Mouse (Mus musculus): ENCODE results near the gene Trim3.

Gene Trim3

GRCm38 (mm10) chr7:105633127-105633800 lies at the start of gene Trim3:
Gene Trim3 (minus strand): TSS chr7:105633571.
- in situ Hi-C loops (cut with MseI, MboI) = no loop called here

- in situ Hi-C loops (cut with MseI, MboI) = no loop called here
These were observed 17.5 kb upstream of the Trim3 start, which contains the start of gene Dnhd1 for GRCm38 (mm10) chr7:105650639-105651435. Gene Dnhd1 (plus strand): TSS chr7:105650827.

GRCm38 (mm10) chr7:105641936-105642335 lies 8.6 kb upstream of the Trim3 start:
- in situ Hi-C loops (cut with MseI, MboI) = no loop called here

GRCm38 (mm10) chr7:105640894-105641255 lies 7.5 kb upstream of the Trim3 start:
- in situ Hi-C loops (cut with MseI, MboI) = no loop called here

DNA sequence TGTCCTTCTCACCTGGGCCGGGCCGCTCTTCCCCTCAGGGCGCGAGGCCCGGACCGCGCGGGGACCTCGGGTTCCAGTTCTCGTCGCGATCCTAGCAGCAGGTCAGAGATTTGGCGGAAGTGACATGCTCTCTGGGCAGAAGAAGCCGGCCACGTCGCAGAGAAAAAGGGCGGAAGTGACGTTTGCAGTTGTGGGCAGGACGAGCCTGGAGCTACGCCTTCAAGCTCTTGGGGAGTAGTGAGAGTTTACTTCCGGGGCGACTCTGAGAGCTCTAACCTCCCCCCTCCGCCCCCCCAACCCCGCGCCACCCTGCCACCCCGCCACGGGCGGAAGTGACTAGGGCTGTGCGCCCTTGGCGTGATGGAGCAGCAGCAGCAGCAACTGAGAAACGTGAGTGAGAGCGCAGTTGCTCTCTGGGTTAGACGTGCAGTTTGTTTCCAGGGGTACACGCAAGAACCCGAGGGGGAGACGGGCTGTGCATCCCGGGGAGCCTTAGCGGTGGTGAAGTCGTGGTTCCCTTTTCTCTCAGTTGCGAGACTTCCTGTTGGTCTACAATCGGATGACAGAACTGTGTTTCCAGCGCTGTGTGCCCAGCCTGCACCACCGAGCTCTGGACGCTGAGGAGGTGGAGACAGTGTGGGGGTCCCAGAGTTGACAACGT lies 7.0 kb upstream of the Trim3 start, which contains the start of the genes Arfip2 and Gm45799:
Gene Arfip2, minus strand, starts transcription at position 184 of the 661 bp plus-strand sequence.
Gene Gm45799, plus strand, starts transcription at position 320 of the 661 bp plus-strand sequence.
- in situ Hi-C loops (cut with MseI, MboI) = no loop called here

DNA sequence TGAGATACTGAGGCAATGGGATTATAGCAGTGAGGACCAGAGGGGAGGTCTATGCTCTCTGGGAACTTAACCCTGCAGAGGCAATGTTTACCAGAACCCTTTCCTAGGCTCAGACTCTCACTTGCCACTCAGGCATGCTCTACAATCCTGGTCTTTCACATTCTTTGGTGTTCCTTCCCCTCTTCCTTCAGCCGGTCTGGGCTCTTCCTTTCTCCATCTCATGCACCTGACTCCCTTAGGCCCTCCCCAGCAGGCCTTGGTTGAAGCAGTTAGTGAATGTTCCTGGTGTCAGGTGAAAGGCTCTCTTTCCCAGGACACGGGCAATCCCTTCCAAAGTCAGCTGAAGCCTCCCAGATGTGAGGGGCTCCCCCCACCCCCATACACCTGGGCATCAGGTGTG lies 6.4 kb upstream of the Trim3 start, which contains the start of gene Timm10b:
Gene Timm10b, plus strand, starts transcription at position 301 of the 400 bp plus-strand sequence.
- in situ Hi-C loops (cut with MseI, MboI) = no loop called here

DNA sequence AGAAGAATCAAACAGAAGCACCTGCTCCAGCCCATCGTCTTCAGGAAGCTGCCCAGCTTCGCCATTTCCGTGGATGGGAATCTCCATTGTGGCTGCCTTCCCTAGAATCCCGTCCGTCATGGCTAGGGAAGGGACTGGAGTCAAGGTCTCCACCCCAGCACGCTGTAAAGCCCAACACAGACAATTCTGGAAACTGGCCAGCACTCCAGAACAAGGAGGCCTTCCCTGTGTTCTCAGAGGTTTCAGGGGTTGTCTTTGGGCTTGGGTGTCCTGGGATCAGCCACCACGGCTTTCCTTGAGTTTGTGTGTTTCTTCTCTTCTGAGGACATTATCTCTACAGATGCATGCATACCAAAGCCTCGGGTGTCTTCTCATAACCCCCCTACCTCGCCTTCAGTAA lies 5.9 kb upstream of the Trim3 start:
- in situ Hi-C loops (cut with MseI, MboI) = no loop called here

- in situ Hi-C loops (cut with MseI, MboI) = no loop called here
These were observed 5.4 kb upstream of the Trim3 start for GRCm38 (mm10) chr7:105638776-105639175.

DNA sequence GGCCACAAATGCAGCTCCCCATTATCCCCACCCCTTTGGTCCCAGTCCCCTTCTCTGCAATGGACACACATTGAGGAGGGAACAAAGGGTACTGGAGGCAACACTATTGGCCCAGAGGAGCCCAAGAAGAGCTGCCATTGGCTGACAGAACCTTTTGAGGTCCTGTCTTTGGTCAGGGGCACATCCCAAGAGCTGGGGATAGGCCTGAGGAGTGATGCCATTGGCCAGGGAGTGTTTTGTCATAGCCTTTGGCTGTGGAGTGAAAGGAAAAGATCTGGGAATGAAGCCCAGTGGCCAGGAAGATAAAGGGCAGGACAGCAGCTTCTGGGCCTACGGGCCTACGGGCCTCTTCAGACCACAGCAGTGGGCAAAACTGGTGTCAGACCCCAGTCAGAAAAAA lies 2.4 kb upstream of the Trim3 start:
- in situ Hi-C loops (cut with MseI, MboI) = no loop called here

DNA sequence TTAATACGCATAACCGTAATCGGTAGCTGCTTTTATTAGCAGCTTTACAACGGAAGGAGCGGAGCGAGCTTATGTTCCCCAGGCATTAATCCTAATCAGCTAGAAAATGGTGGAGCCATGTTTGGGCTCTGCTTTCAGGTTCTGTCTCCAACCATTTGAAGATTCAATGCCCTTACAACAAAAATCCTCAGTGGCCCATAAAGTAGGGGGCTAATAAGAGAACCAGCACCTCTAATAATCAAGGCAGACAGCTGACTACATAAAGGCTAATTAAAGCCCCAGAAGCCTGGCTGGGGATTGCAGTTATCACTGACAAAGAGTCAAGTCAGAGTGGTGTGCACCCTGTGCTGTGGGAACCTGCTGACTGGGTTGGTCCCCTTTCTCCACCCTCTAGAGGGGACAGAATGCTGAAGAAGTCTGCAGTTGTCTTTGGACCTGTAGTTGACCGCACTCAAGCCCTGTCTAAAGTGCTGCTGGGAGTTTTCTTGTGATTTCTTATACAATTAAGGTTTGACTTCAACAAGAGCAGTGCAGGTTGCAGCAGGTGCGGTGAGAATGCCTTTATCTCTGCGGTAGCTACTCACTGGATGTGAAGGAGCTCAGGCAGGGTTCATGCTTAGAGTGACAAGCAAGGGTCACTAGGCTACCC lies 1.0 kb upstream of the Trim3 start:
- in situ Hi-C loops (cut with MseI, MboI) = no loop called here

DNA sequence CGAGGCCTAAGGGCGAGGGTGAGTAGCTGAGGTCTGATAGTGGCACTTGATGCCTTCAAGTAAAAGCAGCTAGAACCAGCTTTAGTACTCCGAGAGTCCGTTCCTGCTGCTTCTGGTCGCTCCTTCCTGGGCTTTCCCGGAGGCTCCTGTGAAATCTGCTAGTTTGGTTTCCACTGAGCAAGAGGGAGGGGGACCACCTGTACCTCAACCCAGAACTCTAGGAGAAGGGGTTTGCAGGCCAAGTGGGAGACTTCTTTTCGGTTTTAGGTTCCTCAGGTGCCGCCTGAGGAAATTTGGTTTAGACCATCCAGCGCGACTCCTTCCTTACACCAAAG lies 397 bp upstream of the Trim3 start:
- in situ Hi-C loops (cut with MseI, MboI) = no loop called here

- in situ Hi-C loops (cut with MseI, MboI) = no loop called here
These were observed 809 bp downstream of the Trim3 start for GRCm38 (mm10) chr7:105632551-105632972.

DNA sequence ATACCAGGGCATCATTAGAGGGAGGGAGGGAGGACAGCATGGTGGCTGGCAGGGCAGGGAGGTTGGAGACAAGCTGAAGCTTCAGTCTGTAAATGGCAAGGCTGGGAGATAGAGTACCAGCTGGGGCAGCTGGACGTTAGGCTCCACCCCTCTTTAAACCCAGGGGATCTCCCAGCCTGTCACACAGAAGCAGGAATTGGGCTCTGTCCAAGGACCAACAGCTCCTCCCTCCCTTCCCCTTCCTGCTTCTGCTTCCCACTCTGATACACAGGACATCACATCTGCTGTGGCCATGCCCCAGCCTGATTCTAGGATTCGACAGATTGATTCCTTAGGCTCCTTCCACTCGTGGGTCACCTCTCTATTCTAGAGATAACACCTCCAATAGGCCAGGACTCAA lies 4.7 kb downstream of the Trim3 start:
- in situ Hi-C loops (cut with MseI, MboI) = no loop called here

DNA sequence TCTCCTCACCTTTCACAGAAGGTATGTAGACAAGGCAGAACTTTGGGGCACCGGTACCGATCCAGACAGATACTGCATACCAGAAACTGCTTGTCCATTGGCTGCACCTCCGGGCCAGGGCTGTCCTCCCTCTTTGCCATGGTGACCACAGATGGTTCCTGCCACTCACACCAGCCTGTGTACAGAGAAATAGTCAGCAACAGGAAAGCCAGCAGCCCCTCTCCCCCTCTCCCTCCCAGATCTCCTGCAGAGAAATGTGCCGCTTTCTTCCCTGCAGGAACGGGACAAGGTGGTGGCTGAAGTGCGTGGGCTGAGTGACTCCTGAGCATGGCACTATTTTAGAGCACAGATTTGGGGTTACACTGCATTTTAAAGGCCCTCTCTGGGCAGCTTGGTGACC lies 8.0 kb downstream of the Trim3 start:
- in situ Hi-C loops (cut with MseI, MboI) = no loop called here

- in situ Hi-C loops (cut with MseI, MboI) = no loop called here
These were observed 11.6 kb downstream of the Trim3 start for GRCm38 (mm10) chr7:105621646-105622292.

GRCm38 (mm10) chr7:105621053-105621452 lies 12.3 kb downstream of the Trim3 start:
- in situ Hi-C loops (cut with MseI, MboI) = no loop called here

- in situ Hi-C loops (cut with MseI, MboI) = loop anchor here in 1 of 2 experiments (10.0 kb wide), 1 partner anchor 215 kb away; the partner anchor contains the start of genes Cnga4 and Fam160a2
These were observed 13.7 kb downstream of the Trim3 start for GRCm38 (mm10) chr7:105619701-105620100.

DNA sequence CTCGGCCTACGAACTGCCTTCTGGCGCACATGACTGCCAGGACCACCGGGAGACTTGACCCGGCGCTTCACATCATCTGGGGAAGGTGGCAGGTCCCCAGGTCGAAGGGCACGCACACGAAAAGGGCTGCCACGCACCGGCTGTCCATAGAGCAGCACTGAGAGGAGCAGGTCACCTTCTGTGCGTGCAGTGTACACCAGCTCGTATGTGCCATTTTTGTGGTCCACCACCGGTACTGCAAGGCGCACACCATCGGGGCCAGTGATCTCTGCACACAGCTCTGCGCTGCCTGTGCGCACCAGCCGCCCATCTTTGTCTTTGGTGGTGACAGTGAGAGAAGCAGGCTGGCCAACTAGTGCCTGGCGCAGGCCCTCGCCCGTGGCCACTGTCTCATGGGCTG lies 15.6 kb downstream of the Trim3 start:
- in situ Hi-C loops (cut with MseI, MboI) = loop anchor here in 1 of 2 experiments (10.0 kb wide), 1 partner anchor 213 kb away; the partner anchor contains the start of genes Cnga4 and Fam160a2

GRCm38 (mm10) chr7:105616561-105616960 lies 16.8 kb downstream of the Trim3 start:
- in situ Hi-C loops (cut with MseI, MboI) = loop anchor here in 1 of 2 experiments (10.0 kb wide), 1 partner anchor 212 kb away; the partner anchor contains the start of genes Cnga4 and Fam160a2

- in situ Hi-C loops (cut with MseI, MboI) = loop anchor here in 1 of 2 experiments (10.0 kb wide), 1 partner anchor 211 kb away; the partner anchor contains the start of genes Cnga4 and Fam160a2
These were observed 17.7 kb downstream of the Trim3 start for GRCm38 (mm10) chr7:105615720-105616119.

- in situ Hi-C loops (cut with MseI, MboI) = loop anchor here in 1 of 2 experiments (10.0 kb wide), 1 partner anchor 210 kb away; the partner anchor contains the start of genes Cnga4 and Fam160a2
These were observed 19.0 kb downstream of the Trim3 start for GRCm38 (mm10) chr7:105614400-105614799.
